Mouse (Mus musculus) duodenum, adult 2 months (tissue): Measurements from ENCODE around the gene Vmn1r7. TPM values are rescaled to one million over a fixed set of nuclear protein-coding genes. Genes with fewer than 3 reads are reported as not detected.

ENCODE experiments used
- polyA plus RNA-seq: library from polyadenylated mRNA; depleted of rRNA; stranded (reverse); fragments of >200 nt; gene quantifications from 2 replicates; pipeline ENCODE4 v1.2.3, GENCODE M21; 2012; ENCODE audit warnings: low replicate concordance; rRNA removed

Vmn1r7 gene
- polyA plus RNA-seq: not detected in 2 replicates

GRCm38 (mm10) chr6:57025224-57025623, at the start of gene Vmn1r7:
Gene Vmn1r7, minus strand, starts transcription at chr6:57025324.

GRCm38 (mm10) chr6:57066487-57066886, 41.4 kb upstream of the Vmn1r7 start, which contains the start of gene Vmn1r9:
Gene Vmn1r9, plus strand, starts transcription at chr6:57066787.

GRCm38 (mm10) chr6:57031984-57032383, 6.9 kb upstream of the Vmn1r7 start, which contains the start of gene Vmn1r8:
Gene Vmn1r8, plus strand, starts transcription at chr6:57032284.

DNA sequence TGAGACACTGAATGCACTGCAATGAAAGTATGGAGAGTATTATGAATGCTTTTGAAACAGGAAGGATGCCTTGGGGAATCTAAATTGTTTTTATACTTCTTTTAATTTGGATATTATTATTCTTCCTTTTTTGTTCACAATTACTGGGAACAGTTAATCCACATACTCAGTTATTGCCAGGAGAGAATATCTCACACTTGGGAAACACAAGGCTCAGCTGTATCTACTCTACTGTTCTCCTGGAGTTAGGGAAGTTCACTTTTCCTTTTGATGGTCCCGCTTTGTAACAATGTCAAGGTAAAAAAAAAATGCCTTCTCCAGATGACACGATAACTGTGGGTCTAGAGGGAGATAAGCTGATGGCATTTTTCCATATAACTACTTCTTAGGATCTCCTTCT, 28.2 kb downstream of the Vmn1r7 start, which contains the start of gene Vmn1r6:
TSS of gene Vmn1r6 (plus strand) at position 301 of the 400 bp plus-strand sequence.

Other genes starting within 250 kb of the Vmn1r7 start
- 1.7 TPM in 2 replicates for gene Kbtbd2, start 227.5 kb downstream of the Vmn1r7 start, polyA plus RNA-seq
- gene Fkbp9, start 193.3 kb downstream of the Vmn1r7 start, polyA plus RNA-seq: 9.3 and 9.4 TPM in 2 replicates
- 1.0 and 5.4 TPM in 2 replicates for gene Nt5c3, start 101.4 kb downstream of the Vmn1r7 start, polyA plus RNA-seq
- gene Vmn1r4, start 101.3 kb downstream of the Vmn1r7 start, polyA plus RNA-seq: not detected in 2 replicates
- gene Vmn1r5, start 55.1 kb downstream of the Vmn1r7 start, polyA plus RNA-seq: not detected in 2 replicates
- gene Vmn1r6, start 28.1 kb downstream of the Vmn1r7 start, polyA plus RNA-seq: not detected in 2 replicates
- gene Vmn1r8, start 7.0 kb upstream of the Vmn1r7 start, polyA plus RNA-seq: not detected in 2 replicates
- not detected in 2 replicates for gene Vmn1r9, start 41.5 kb upstream of the Vmn1r7 start, polyA plus RNA-seq
- gene Vmn1r10, start 84.1 kb upstream of the Vmn1r7 start, polyA plus RNA-seq: not detected in 2 replicates
- not detected in 2 replicates for gene Vmn1r11, start 108.1 kb upstream of the Vmn1r7 start, polyA plus RNA-seq
- gene Vmn1r12, start 131.6 kb upstream of the Vmn1r7 start, polyA plus RNA-seq: not detected in 2 replicates
- gene Vmn1r13, start 178.0 kb upstream of the Vmn1r7 start, polyA plus RNA-seq: not detected in 2 replicates
- gene Vmn1r14, start 206.4 kb upstream of the Vmn1r7 start, polyA plus RNA-seq: not detected in 2 replicates
- not detected in 2 replicates for gene Vmn1r15, start 232.6 kb upstream of the Vmn1r7 start, polyA plus RNA-seq